Mouse (Mus musculus) heart, postnatal 0 days (tissue): Measurements from ENCODE around the gene Spaar.

Experiments used
- CTCF ChIP-seq: IDR thresholded peaks from 2 replicates; pipeline ENCODE4 v1.5.1; 2016; ENCODE audit warnings: antibody characterized with exemption, control low read depth, low read depth
- EP300 ChIP-seq: IDR thresholded peaks from 2 replicates; pipeline ENCODE4 v1.6.1; 2016; ENCODE audit warnings: antibody characterized with exemption, low read depth

DNA sequence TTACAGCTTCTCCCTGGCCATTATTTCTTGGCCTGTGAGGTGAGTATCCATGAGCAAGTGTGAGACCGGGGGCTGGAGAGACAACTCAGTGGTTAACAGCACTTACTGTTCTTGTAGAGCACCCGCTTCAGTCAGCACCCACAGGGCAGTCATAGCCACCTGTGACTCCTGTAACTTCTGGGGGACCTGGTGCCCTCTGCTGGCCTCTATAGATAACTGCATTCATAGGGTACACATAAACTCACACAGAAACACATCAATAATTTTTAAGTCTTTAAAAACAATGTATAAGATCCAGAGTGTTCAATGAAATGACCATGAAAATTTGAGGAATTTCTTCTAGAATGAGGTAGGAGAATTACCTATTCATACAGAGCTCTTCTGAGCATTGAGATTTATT, 39.5 kb downstream of the Spaar start:
- TF ChIP-seq CTCF (no peak), EP300 (no peak)
